18 mouse cellular contexts compared by ENCODE assay signal in the genomic region with DNA sequence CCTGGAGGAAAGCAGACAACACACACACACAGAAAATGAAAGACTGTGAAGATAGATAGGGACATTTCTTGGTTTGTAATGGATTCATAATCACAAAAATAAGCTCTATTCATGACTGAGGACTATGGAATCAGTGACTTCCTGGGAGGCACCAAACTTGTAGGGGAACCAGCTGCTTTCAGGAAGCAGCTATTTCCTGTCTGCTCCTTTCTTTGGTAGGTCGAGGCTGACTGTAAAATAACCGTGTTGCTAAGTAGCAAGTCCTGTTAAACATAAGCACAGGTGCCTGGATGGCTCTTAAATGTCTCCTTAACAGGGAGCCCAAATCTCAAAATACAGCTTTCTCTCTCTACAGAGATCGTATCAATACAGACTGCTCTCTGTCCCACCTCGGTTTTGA. TPM values are rescaled to one million over a fixed set of nuclear protein-coding genes. Genes with fewer than 3 reads are reported as not detected.
DNase-seq lines count a peak whose midpoint lies in the region; ATAC-seq and TF ChIP-seq lines count a peak whose summit lies in the region.
"Had no signal": no experiment of that assay in that cellular context is flagged by ENCODE, and none has a peak within 500 bp of the region (broad histone marks: within the 10 kb centered on the region; RNA-seq: fewer than 3 reads in every experiment).

No protein-coding gene starts in this region.

- H3K4me3 ChIP-seq in forebrain, embryonic 13.5 days, result no peak overlapping the region
- H3K4me3 ChIP-seq in forebrain, embryonic 16.5 days (replicated peaks; ENCODE audit: low read length), result no peak overlapping the region
- H3K4me3 ChIP-seq in midbrain, embryonic 13.5 days (replicated peaks), result no peak overlapping the region
- H3K4me3 ChIP-seq in midbrain, postnatal 0 days (ENCODE audit: low read depth, low read length), result no peak overlapping the region
- H3K4me3 ChIP-seq in liver, embryonic 12.5 days, result no peak overlapping the region
- H3K4me3 ChIP-seq: erythroblast, embryonic 14.5 days; limb, embryonic 15.5 days had no signal

- WGBS in forebrain, embryonic 13.5 days, result 84% methylated on average over 4 of the region's 4 CpGs
- 70% methylated on average over 4 of the region's 4 CpGs for WGBS in forebrain, embryonic 16.5 days
- 84% methylated on average over 4 of the region's 4 CpGs for WGBS in midbrain, embryonic 13.5 days
- WGBS in midbrain, postnatal 0 days, result 89% methylated on average over 4 of the region's 4 CpGs
- 38% methylated on average over 4 of the region's 4 CpGs for WGBS in liver, embryonic 12.5 days (ENCODE audit: insufficient replicate concordance)

- no peak for DNase-seq in midbrain, postnatal 0 days (ENCODE audit: low spot score)
- DNase-seq in T-cell, adult 2 months (ENCODE audit: low spot score), result peak; percentile 19
- DNase-seq in naive thymus-derived CD4-positive, alpha-beta T cell, adult 2 months (ENCODE audit: low read depth), result peak; percentile 62
- DNase-seq in urinary bladder, postnatal 25 days (ENCODE audit: low spot score), result no peak
- DNase-seq: adrenal gland, postnatal 10 days; B cell, adult 2 months; cerebellum, adult 9-11 months; lung, adult 18-20 months; lung, postnatal 36 days had no signal

- peak overlapping the region; percentile 73; the same call in 1 of the 2 replicates for H3K27ac ChIP-seq in forebrain, embryonic 13.5 days
- H3K27ac ChIP-seq in forebrain, embryonic 16.5 days (ENCODE audit: low read length), result no peak overlapping the region
- H3K27ac ChIP-seq in midbrain, embryonic 13.5 days, result peak overlapping the region; percentile 56; the same call in 1 of the 2 replicates
- no peak overlapping the region for H3K27ac ChIP-seq in midbrain, postnatal 0 days (ENCODE audit: low read depth, low read length)
- no peak overlapping the region for H3K27ac ChIP-seq in liver, embryonic 12.5 days

- no peak overlapping the region for H3K4me2 ChIP-seq in forebrain, embryonic 13.5 days
- no peak overlapping the region for H3K4me2 ChIP-seq in forebrain, embryonic 16.5 days (ENCODE audit: low read length)
- no peak overlapping the region for H3K4me2 ChIP-seq in midbrain, embryonic 13.5 days (replicated peaks)
- H3K4me2 ChIP-seq in midbrain, postnatal 0 days (ENCODE audit: low read depth, low read length, poor library complexity, severe bottlenecking), result no peak overlapping the region
- no peak overlapping the region for H3K4me2 ChIP-seq in liver, embryonic 12.5 days
- H3K4me2 ChIP-seq: limb, embryonic 15.5 days had no signal

- ATAC-seq in forebrain, embryonic 13.5 days, result no peak
- no peak for ATAC-seq in forebrain, embryonic 16.5 days
- ATAC-seq in midbrain, embryonic 13.5 days, result no peak
- ATAC-seq in midbrain, postnatal 0 days (ENCODE audit: low FRiP score), result no peak
- no peak for ATAC-seq in liver, embryonic 12.5 days

- no peak for TF ChIP-seq CTCF in midbrain, postnatal 0 days (IDR thresholded peaks at IDR 0.05)

- H3K27me3 ChIP-seq in forebrain, embryonic 13.5 days, result no peaks in the 10 kb centered on the region
- H3K27me3 ChIP-seq in forebrain, embryonic 16.5 days (replicated peaks; ENCODE audit: control insufficient read depth, insufficient read depth, low read length), result no peaks in the 10 kb centered on the region
- no peaks in the 10 kb centered on the region for H3K27me3 ChIP-seq in midbrain, embryonic 13.5 days
- H3K27me3 ChIP-seq in midbrain, postnatal 0 days (ENCODE audit: insufficient read depth, low read length), result no peaks in the 10 kb centered on the region
- no peaks in the 10 kb centered on the region for H3K27me3 ChIP-seq in liver, embryonic 12.5 days (replicated peaks)
- H3K27me3 ChIP-seq: limb, embryonic 15.5 days had no signal

- H3K9ac ChIP-seq in forebrain, embryonic 13.5 days, result no peak overlapping the region
- H3K9ac ChIP-seq in forebrain, embryonic 16.5 days (replicated peaks; ENCODE audit: low read depth, low read length), result no peak overlapping the region
- no peak overlapping the region for H3K9ac ChIP-seq in midbrain, embryonic 13.5 days (replicated peaks)
- H3K9ac ChIP-seq in midbrain, postnatal 0 days (replicated peaks; ENCODE audit: low read length, poor library complexity, severe bottlenecking), result no peak overlapping the region
- H3K9ac ChIP-seq in liver, embryonic 12.5 days, result no peak overlapping the region
- H3K9ac ChIP-seq: limb, embryonic 15.5 days had no signal

- no peaks in the 10 kb centered on the region for H3K9me3 ChIP-seq in forebrain, embryonic 13.5 days (replicated peaks)
- H3K9me3 ChIP-seq in forebrain, embryonic 16.5 days (ENCODE audit: control insufficient read depth, low read length), result no peaks in the 10 kb centered on the region
- no peaks in the 10 kb centered on the region for H3K9me3 ChIP-seq in midbrain, embryonic 13.5 days
- H3K9me3 ChIP-seq in midbrain, postnatal 0 days (ENCODE audit: low read length), result no peaks in the 10 kb centered on the region
- no peaks in the 10 kb centered on the region for H3K9me3 ChIP-seq in liver, embryonic 12.5 days (replicated peaks)
- H3K9me3 ChIP-seq: limb, embryonic 15.5 days had no signal

- peaks cover 35% of the 10 kb centered on the region for H3K36me3 ChIP-seq in forebrain, embryonic 13.5 days (ENCODE audit: poor library complexity, severe bottlenecking)
- H3K36me3 ChIP-seq in forebrain, embryonic 16.5 days (ENCODE audit: control insufficient read depth, insufficient read depth), result peaks cover 3% of the 10 kb centered on the region; the same call in 1 of the 2 replicates
- H3K36me3 ChIP-seq in midbrain, embryonic 13.5 days, result peaks cover 33% of the 10 kb centered on the region
- peaks cover 3% of the 10 kb centered on the region; the same call in 1 of the 2 replicates for H3K36me3 ChIP-seq in midbrain, postnatal 0 days (ENCODE audit: insufficient read depth, low read length)
- H3K36me3 ChIP-seq in liver, embryonic 12.5 days, result no peaks in the 10 kb centered on the region
- H3K36me3 ChIP-seq: limb, embryonic 15.5 days had no signal

- peaks cover 53% of the 10 kb centered on the region for H3K4me1 ChIP-seq in forebrain, embryonic 13.5 days
- H3K4me1 ChIP-seq in forebrain, embryonic 16.5 days (replicated peaks; ENCODE audit: control insufficient read depth, insufficient read depth, low read length), result peaks cover 17% of the 10 kb centered on the region
- H3K4me1 ChIP-seq in midbrain, embryonic 13.5 days (replicated peaks), result peaks cover 34% of the 10 kb centered on the region
- H3K4me1 ChIP-seq in midbrain, postnatal 0 days (ENCODE audit: insufficient read depth, low read length), result no peaks in the 10 kb centered on the region
- H3K4me1 ChIP-seq in liver, embryonic 12.5 days, result no peaks in the 10 kb centered on the region

RNA-seq across cellular contexts. Expression of gene Tigit, which starts 39.1 kb away (rescaled TPM):
- not detected in 2 replicates for polyA plus RNA-seq in forebrain, embryonic 13.5 days (2015; fragmentation: Nextera tagmentation; extraction: Ambion mirVana)
- polyA plus RNA-seq in forebrain, embryonic 16.5 days (2015; fragmentation: Nextera tagmentation; extraction: Ambion mirVana), result not detected in 2 replicates
- not detected in 2 replicates for polyA plus RNA-seq in midbrain, embryonic 13.5 days (2015; fragmentation: Nextera tagmentation; extraction: Ambion mirVana)
- not detected in 2 replicates for total RNA-seq in midbrain, postnatal 0 days (2014; rRNA removed)
- polyA plus RNA-seq in midbrain, postnatal 0 days (2015; fragmentation: Nextera tagmentation; extraction: Ambion mirVana), result 0.17 TPM in 1 of 2 replicates, not detected in the other
- not detected in 2 replicates for polyA plus RNA-seq in liver, embryonic 12.5 days (2016; fragmentation: Nextera tagmentation; extraction: Ambion mirVana)
- total RNA-seq: adrenal gland, postnatal 10 days; heart, adult 18-20 months; left cerebral cortex, postnatal 10 days had no signal
- polyA plus RNA-seq: erythroblast, embryonic 14.5 days; kidney, embryonic 16.5 days; limb, embryonic 15.5 days had no signal

Comparison
In these comparisons a context has a peak if more than half of its experiments do, and no peak if none do; other contexts are left out.
1. H3K27ac ChIP-seq: peak in forebrain, embryonic 13.5 days (single experiment) and midbrain, embryonic 13.5 days (single experiment); none in forebrain, embryonic 16.5 days (single experiment), midbrain, postnatal 0 days (single experiment) and liver, embryonic 12.5 days (single experiment).
2. DNase-seq: peak in T-cell, adult 2 months (single experiment) and naive thymus-derived CD4-positive, alpha-beta T cell, adult 2 months (single experiment); none in midbrain, postnatal 0 days (single experiment) and urinary bladder, postnatal 25 days (single experiment).